Mouse (Mus musculus): Measurements from ENCODE around the gene Fbxw4.

DNA sequence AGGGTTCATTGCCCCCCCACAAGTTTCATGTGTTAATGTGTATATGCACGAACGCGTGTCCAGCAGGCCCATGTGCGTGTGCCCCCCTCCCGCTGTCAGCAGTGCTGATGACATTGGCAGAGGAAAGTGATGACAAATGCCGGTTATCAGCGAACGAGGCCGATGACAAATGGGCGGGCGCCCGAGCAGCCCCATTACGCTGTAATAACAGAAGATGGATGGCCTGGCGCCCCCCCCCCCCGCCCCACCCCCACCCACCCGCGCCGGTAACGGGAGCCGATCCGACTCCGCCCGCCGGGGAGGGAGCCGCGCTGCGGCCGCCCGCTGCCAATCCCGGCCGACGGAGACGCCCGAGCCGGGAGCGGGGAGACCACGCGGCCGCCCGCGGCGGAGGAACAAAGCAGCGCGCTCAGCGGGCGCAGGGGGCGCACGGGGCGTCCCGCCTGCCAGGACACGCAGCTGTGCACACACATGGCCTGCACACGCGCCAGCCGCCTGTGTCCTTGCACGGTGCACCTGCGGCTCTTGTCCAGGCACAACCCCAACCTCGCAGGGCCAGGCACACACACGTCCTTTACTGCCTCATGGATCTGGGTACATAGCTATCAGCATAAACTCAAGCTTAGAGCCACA lies 118.6 kb downstream of the Fbxw4 start:
- TF ChIP-seq POLR2A (IDR thresholded peaks at IDR 0.05; ENCODE audit: borderline replicate concordance, extremely low read depth, insufficient read depth, insufficient read length, poor library complexity, severe bottlenecking) (0 out of 2 replicates have a peak, but pooled peaks have one; percentile 26), CTCF (IDR thresholded peaks at IDR 0.05; ENCODE audit: borderline replicate concordance, extremely low read depth, insufficient read depth, insufficient read length) (no peak)
